Mouse (Mus musculus): Measurements from ENCODE around the gene Col4a6. TPM values are rescaled to one million over a fixed set of nuclear protein-coding genes. Genes with fewer than 3 reads are reported as not detected.

The Col4a6 gene
- 46.7 TPM for polyA plus RNA-seq (2021)

DNA sequence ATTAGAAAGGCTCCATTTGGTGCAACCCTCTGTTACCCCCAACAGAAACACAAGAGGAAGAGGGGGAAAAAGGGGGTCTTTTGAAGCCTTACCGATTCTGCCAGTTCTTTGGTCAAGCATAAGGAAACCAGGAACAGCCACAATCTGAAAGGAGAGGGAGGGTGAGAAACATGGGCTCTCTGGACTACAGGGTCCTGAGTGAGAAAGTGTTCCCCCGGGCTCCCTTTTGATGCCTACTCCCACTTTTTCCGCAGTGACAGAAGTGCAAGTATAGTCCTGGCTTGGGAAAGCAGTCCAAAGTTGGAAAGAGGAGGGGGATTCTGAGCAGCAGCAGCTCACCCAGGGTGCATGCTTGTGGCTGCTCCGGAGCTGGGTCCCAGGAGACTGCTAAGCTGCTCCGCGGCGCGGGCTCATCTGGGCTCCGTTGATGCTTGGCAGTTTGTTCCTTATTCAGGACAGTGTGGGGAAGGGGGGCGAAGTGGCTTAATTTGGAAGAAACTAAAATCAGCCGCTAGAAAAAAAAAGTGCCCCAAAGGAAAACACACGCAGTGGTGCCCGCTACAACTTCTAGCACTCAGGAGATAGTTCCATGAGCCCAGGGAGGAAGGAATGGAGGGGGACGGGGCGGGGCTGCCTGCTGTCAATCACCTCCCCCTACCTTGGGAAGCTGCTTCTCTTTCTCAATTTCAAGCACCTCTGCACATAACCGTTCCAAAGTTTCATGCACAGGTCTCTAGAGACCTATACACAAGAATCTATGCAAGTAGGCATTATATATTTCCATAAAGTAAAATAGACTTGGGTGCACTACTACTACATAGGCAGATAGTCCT is at the start of gene Col4a6:
Gene Col4a6 (minus strand): TSS at position 607 of the 833 bp plus-strand sequence.
- in situ Hi-C loops (cut with MboI; ENCODE audit: low pct_unique_long_range_greater_than_20kb), result no loop called here
- TF ChIP-seq CTCF (IDR thresholded peaks at IDR 0.05), result no peak
- CTCF ChIA-PET, result no interaction called here
- POLR2A ChIA-PET, result interaction anchor here (0.6 to 0.7 kb wide), 2 partner anchors 144 to 208 kb away, joined by 4 read pairs; no protein-coding TSS in a partner anchor
- no peaks in the 10 kb centered on the region for H3K27me3 ChIP-seq
- no peak for ATAC-seq
- no peak for DNase-seq (ENCODE audit: low read depth, low spot score)

DNA sequence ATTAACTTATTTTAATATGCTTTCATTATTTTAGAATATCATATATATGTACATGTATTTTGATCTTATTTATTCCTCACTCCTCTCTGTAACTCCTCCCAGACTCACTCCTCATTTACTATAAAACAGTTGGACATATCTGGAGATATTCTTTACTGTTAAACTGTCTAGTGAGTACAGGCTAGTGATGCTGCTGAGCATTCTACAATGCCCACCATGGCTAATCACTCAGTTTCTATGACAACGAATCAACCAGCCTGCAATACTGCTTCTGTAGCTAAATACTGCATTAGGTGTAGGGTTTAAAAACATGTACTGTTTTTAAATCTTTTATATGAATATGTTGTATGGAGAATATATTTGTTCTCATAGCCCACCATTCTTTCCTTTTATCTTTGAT is 29.2 kb upstream of the Col4a6 start:
- in situ Hi-C loops (cut with MboI; ENCODE audit: low pct_unique_long_range_greater_than_20kb), result no loop called here
- CTCF ChIA-PET, result no interaction called here
- no peak for DNase-seq (ENCODE audit: low read depth, low spot score)
- peaks cover 5% of the 10 kb centered on the region for H3K27me3 ChIP-seq
- TF ChIP-seq CTCF (IDR thresholded peaks at IDR 0.05), result no peak
- POLR2A ChIA-PET, result no interaction called here
- no peak for ATAC-seq

DNA sequence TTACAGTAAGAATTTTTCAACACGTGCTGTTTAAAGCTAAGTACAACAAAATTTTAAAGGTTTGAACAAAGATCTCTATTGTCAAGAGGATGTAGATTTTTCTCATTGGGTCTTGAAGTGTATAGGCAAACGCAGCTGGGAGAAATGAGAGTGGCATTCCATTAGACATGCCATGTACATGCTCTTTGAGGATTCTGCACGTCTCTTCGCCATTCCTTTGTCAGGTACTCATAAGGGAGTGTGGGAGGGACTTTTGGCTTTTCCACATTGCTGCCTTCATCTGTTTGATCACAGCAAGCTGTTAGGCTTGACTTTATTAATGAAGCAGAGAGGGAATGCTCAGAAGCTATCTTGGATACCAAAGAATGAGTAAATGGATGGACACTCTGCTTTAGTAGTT is 20.7 kb upstream of the Col4a6 start:
- POLR2A ChIA-PET, result no interaction called here
- no peak for TF ChIP-seq CTCF (IDR thresholded peaks at IDR 0.05)
- no peaks in the 10 kb centered on the region for H3K27me3 ChIP-seq
- ATAC-seq (peak; percentile 60), DNase-seq (ENCODE audit: low read depth, low spot score) (no peak)
- CTCF ChIA-PET, result interaction anchor here (1.1 kb wide), 1 partner anchor 10 kb away, joined by 3 read pairs; no protein-coding TSS in a partner anchor
- in situ Hi-C loops (cut with MboI; ENCODE audit: low pct_unique_long_range_greater_than_20kb), result no loop called here

DNA sequence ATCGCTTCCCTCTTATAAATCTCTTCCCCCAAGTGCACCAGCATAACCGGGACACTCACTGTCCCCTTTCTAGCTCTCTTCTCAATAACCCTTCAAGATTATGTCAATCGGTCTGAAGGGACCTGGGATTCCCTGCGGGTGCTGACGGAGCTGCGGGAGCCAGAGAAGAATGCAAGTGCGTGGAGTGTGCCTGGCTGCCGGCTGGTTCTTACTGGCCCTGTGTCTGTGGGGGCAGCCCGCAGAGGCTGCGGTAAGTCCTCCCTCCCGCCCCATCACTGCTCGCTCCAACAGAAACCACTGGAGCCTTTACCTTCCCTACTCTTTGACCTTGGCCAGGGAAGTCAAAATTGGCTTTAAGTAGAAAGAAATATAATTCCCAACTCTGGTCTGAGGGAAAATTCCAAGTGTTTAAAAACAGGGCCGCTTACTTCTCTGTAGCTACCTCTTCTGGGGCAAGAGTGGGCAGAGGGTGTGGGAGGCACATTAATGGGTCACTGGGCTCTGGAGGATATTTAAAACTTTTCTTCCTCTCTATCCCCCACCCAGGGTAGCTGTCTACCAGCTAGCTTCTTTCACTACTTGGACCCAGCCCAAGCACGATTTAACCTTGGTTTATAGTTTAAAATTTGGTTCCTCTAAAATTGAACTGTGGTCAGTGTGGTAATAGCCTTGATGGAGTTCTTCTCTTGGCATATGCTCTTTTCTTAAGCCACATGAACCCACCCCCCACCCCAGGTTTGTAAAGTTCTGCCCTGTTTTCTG is 1.9 kb upstream of the Col4a6 start:
- TF ChIP-seq CTCF (IDR thresholded peaks at IDR 0.05), result no peak
- ATAC-seq (peak; percentile 27), DNase-seq (ENCODE audit: low read depth, low spot score) (no peak)
- in situ Hi-C loops (cut with MboI; ENCODE audit: low pct_unique_long_range_greater_than_20kb), result no loop called here
- ChIA-PET CTCF (interaction anchor here (0.7 kb wide), 1 partner anchor 59 kb away, joined by 3 read pairs; no protein-coding TSS in a partner anchor), POLR2A (no interaction called here)
- no peaks in the 10 kb centered on the region for H3K27me3 ChIP-seq

DNA sequence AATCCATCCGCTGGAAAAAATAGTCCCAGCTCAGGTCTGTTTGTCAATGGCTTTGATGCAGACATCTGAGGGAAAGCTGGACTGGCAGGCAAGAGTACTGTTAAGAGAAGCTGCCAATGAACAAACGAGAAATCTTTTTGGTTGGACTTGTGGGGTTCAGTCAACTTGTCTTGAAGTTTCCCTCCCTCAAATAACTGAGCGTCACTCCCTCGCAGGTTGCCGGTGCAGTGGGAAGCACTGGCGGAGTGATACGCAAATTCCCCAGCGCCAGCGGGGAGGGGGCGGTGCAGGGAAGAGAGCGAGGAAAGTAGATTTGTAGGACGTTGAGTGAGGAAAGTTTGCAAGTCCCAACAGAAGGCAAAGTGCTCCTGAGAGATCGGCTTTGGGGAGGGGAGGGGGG is 1.2 kb upstream of the Col4a6 start, which contains the start of gene Col4a5:
Gene Col4a5 (plus strand): TSS at position 276 of the 400 bp plus-strand sequence.
- no peaks in the 10 kb centered on the region for H3K27me3 ChIP-seq
- CTCF ChIA-PET, result interaction anchor here (0.7 kb wide), 1 partner anchor 58 kb away, joined by 3 read pairs; no protein-coding TSS in a partner anchor
- DNase-seq (ENCODE audit: low read depth, low spot score) (peak; percentile 44), ATAC-seq (peak; percentile 68)
- in situ Hi-C loops (cut with MboI; ENCODE audit: low pct_unique_long_range_greater_than_20kb), result no loop called here
- POLR2A ChIA-PET, result no interaction called here
- no peak for TF ChIP-seq CTCF (IDR thresholded peaks at IDR 0.05)

DNA sequence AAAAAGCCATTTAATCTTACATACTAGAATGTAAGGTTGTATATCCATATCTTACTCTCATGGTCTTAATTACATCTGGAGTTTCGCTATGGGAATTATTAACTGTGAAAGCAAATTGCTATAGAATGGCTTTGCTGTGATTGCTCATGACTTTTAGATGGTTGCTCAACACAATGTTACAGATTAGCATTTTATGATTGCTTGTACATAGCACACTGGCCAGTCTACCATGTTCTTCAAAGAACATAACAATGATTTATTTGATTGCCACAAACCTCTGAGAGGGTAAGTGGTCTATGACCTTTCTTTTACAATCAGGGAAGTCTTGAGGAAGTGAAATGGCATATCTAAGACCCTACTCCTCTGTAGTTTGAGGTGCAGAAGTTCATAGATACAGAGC is 25.9 kb downstream of the Col4a6 start:
- CTCF ChIA-PET, result no interaction called here
- in situ Hi-C loops (cut with MboI; ENCODE audit: low pct_unique_long_range_greater_than_20kb), result no loop called here
- peaks cover 4% of the 10 kb centered on the region for H3K27me3 ChIP-seq
- TF ChIP-seq CTCF (IDR thresholded peaks at IDR 0.05), result no peak
- ATAC-seq (no peak), DNase-seq (ENCODE audit: low read depth, low spot score) (no peak)
- POLR2A ChIA-PET, result no interaction called here

DNA sequence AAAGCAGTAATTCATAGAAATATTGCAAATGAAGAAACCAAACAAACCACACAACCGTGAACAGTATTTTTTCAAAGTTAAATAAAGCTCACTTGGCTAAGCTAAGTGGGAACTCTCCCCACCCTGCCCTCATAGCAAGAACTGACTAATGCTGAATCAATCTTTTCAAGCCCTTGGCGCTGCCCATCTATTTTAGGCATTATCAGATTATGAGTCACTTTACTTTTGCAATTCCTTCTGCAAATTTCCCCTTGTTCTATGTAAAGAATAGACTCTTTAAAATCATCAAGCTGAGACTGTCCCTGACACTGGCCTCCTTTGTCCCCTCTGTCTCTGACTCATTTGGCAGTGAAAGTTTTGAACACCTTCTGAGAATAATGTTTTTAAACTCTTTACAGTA is 34.5 kb downstream of the Col4a6 start:
- ChIA-PET POLR2A (no interaction called here), CTCF (interaction anchor here (0.8 to 1.0 kb wide), 2 partner anchors 19 to 32 kb away, joined by 3 read pairs; no protein-coding TSS in a partner anchor)
- DNase-seq (ENCODE audit: low read depth, low spot score), result no peak
- H3K27me3 ChIP-seq, result peaks cover 2% of the 10 kb centered on the region
- no peak for ATAC-seq
- in situ Hi-C loops (cut with MboI; ENCODE audit: low pct_unique_long_range_greater_than_20kb), result no loop called here
- no peak for TF ChIP-seq CTCF (IDR thresholded peaks at IDR 0.05)

DNA sequence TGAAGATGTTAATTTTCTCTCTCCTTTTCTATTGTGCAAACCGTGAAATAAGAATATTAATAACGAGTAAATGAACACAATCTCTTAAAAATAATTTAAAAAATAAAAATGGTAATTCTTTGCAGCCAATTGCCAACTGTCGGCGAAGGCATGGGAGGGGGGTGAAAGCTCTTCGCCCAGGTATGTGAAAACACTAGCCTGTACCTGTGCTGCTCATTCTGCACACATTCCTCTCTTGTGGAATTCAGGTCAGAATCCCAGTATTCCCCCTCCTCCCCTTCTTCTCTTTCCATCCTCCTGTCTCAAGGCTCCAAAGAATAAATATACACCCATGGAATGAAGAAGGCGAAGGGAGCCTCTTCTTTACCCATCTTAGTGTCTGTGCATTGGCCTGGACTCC is 37.1 kb downstream of the Col4a6 start:
- in situ Hi-C loops (cut with MboI; ENCODE audit: low pct_unique_long_range_greater_than_20kb), result no loop called here
- ChIA-PET POLR2A (no interaction called here), CTCF (no interaction called here)
- TF ChIP-seq CTCF (IDR thresholded peaks at IDR 0.05), result no peak
- ATAC-seq, result no peak
- DNase-seq (ENCODE audit: low read depth, low spot score), result no peak
- H3K27me3 ChIP-seq, result no peaks in the 10 kb centered on the region

DNA sequence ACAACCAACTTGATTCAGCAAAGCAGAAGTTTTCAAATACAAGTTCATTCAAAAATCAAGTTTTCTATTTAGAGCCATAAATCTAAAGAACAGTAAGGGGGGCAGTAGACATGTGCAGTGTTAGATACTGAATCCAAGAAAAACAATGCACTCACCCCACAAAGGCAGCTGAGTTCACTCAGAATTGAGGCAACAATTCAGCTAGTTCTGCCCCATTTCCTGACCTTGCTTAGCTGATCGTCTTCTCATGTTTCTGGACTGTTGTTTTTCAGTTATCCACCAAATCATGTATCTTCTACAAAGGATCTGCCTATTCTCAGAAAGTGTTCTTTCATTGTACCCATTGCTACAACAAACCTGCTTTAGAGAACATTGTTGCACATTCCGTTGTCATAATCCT is 58.6 kb downstream of the Col4a6 start:
- H3K27me3 ChIP-seq, result no peaks in the 10 kb centered on the region
- DNase-seq (ENCODE audit: low read depth, low spot score), result no peak
- CTCF ChIA-PET, result no interaction called here
- ATAC-seq, result no peak
- TF ChIP-seq CTCF (IDR thresholded peaks at IDR 0.05), result no peak
- in situ Hi-C loops (cut with MboI; ENCODE audit: low pct_unique_long_range_greater_than_20kb), result no loop called here
- POLR2A ChIA-PET, result no interaction called here

DNA sequence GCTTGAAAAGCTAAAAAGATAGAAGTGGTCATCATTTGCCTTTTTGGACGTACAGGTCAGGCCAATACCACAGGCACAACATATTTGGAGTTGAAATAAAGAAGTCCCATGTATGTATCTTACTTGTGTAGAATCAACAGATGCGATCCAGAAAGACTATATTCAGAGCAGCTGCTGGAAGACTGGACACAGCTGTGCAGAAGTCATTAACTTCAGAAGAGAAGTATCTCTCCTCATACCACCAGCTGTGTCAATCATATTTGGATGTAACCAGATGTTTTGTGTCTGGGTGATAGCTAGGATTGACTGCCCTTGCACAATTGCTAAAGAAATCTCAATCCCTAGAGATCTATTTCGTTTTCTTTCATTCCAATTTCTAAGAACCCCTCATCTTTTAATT is 77.6 kb downstream of the Col4a6 start:
- ChIA-PET POLR2A (no interaction called here), CTCF (interaction anchor here (1.5 kb wide), 1 partner anchor 11 kb away, joined by 3 read pairs; no protein-coding TSS in a partner anchor)
- no peak for TF ChIP-seq CTCF (IDR thresholded peaks at IDR 0.05)
- ATAC-seq (no peak), DNase-seq (ENCODE audit: low read depth, low spot score) (no peak)
- peaks cover 8% of the 10 kb centered on the region for H3K27me3 ChIP-seq
- in situ Hi-C loops (cut with MboI; ENCODE audit: low pct_unique_long_range_greater_than_20kb), result no loop called here
